Mouse (Mus musculus): Measurements from ENCODE around the gene Mmp14. TPM values are rescaled to one million over a fixed set of nuclear protein-coding genes. Genes with fewer than 3 reads are reported as not detected.

Mmp14 gene
- total RNA-seq, 2 experiments from 2014 or later, result 20.0 to 29.8 TPM

- peak; percentile 36 to 65 for DNase-seq (ENCODE audit: low spot score in 2 of 2)
Observed at GRCm38 (mm10) chr14:54432837-54433830, 1.7 kb downstream of the Mmp14 start.

GRCm38 (mm10) chr14:54433941-54434531 is 2.6 kb downstream of the Mmp14 start:
- no peak for DNase-seq (ENCODE audit: low spot score in 2 of 2)

- DNase-seq (ENCODE audit: low spot score in 2 of 2), result no peak
Observed at GRCm38 (mm10) chr14:54435194-54435918, 3.9 kb downstream of the Mmp14 start.

GRCm38 (mm10) chr14:54439155-54439554 is 7.7 kb downstream of the Mmp14 start:
- DNase-seq (ENCODE audit: low spot score in 2 of 2), result no peak

GRCm38 (mm10) chr14:54439610-54440009 is 8.2 kb downstream of the Mmp14 start:
- DNase-seq (ENCODE audit: low spot score in 2 of 2), result no peak

- no peak for DNase-seq (ENCODE audit: low spot score in 2 of 2)
Observed at GRCm38 (mm10) chr14:54440538-54440937, 9.1 kb downstream of the Mmp14 start.

GRCm38 (mm10) chr14:54441365-54441764 is 10.0 kb downstream of the Mmp14 start:
- no peak for DNase-seq (ENCODE audit: low spot score in 2 of 2)

GRCm38 (mm10) chr14:54442548-54442947 is 11.1 kb downstream of the Mmp14 start:
- DNase-seq (ENCODE audit: low spot score in 2 of 2), result no peak

GRCm38 (mm10) chr14:54443196-54443595 is 11.8 kb downstream of the Mmp14 start:
- no peak for DNase-seq (ENCODE audit: low spot score in 2 of 2)

GRCm38 (mm10) chr14:54443712-54444618 is 12.6 kb downstream of the Mmp14 start:
- DNase-seq (ENCODE audit: low spot score in 2 of 2), result peak in 1 of 2 experiments; percentile 39

GRCm38 (mm10) chr14:54445476-54445875 is 14.1 kb downstream of the Mmp14 start:
- DNase-seq (ENCODE audit: low spot score in 2 of 2), result no peak

- DNase-seq (ENCODE audit: low spot score in 2 of 2), result no peak
Observed at GRCm38 (mm10) chr14:54453566-54453965, 22.2 kb downstream of the Mmp14 start.

GRCm38 (mm10) chr14:54454669-54455528 is 23.5 kb downstream of the Mmp14 start:
- DNase-seq (ENCODE audit: low spot score in 2 of 2), result no peak

GRCm38 (mm10) chr14:54457907-54458569 is 26.6 kb downstream of the Mmp14 start:
- DNase-seq (ENCODE audit: low spot score in 2 of 2), result no peak

GRCm38 (mm10) chr14:54462146-54462545 is 30.7 kb downstream of the Mmp14 start:
- DNase-seq (ENCODE audit: low spot score in 2 of 2), result no peak

GRCm38 (mm10) chr14:54463108-54463958 is 31.9 kb downstream of the Mmp14 start:
- DNase-seq (ENCODE audit: low spot score in 2 of 2), result no peak

- peak; percentile 81 to 86 for DNase-seq (ENCODE audit: low spot score in 2 of 2)
Observed at GRCm38 (mm10) chr14:54463959-54464292, 32.5 kb downstream of the Mmp14 start, which contains the start of gene Lrp10. Gene Lrp10, plus strand, starts transcription at chr14:54464137.

Measured in layer of hippocampus, postnatal 14 days (tissue).